Comparison of ENCODE assay signal across 10 mouse cellular contexts in the genomic region with DNA sequence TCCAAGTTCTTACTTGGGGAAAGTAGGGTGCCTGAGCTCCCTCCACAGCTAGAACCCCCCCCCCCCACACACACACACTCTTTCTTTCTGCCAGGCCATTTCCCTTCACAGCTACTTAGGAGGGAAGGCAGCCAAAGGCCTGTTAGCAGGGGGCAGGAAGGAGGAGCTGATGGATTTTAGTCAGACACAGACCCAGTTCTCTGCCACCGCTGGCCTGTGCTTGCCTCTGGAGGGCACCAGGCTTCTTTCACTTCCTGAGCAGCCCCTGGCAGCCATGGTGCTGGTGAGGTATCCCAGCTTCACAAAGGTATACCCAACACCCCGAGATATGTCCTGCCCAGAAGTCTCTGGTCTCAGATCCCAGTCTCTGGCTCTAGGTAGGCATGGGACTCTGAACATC. TPM values are rescaled to one million over a fixed set of nuclear protein-coding genes. Genes with fewer than 3 reads are reported as not detected.
DNase-seq lines count a peak whose midpoint lies in the region; ATAC-seq and TF ChIP-seq lines count a peak whose summit lies in the region.
"Had no signal": no experiment of that assay in that cellular context is flagged by ENCODE, and none has a peak within 500 bp of the region (broad histone marks: within the 10 kb centered on the region; RNA-seq: fewer than 3 reads in every experiment).

No protein-coding gene starts in this region.

- H3K4me1 ChIP-seq in cerebellum, adult 2 months (ENCODE audit: control insufficient read depth, insufficient read depth, low read length) = peaks cover 10% of the 10 kb centered on the region
- H3K4me1 ChIP-seq in hindbrain, postnatal 0 days (ENCODE audit: insufficient read depth, low read length) = peaks cover 4% of the 10 kb centered on the region; the same call in 1 of the 2 replicates
- H3K4me1 ChIP-seq in hindbrain, embryonic 12.5 days = 0 out of 2 replicates have a peak, but pooled peaks cover 4% of the 10 kb centered on the region
- H3K4me1 ChIP-seq in stomach, postnatal 0 days (replicated peaks; ENCODE audit: control insufficient read depth, insufficient read depth) = no peaks in the 10 kb centered on the region
- H3K4me1 ChIP-seq: liver, embryonic 15.5 days had no signal

- H3K27me3 ChIP-seq in cerebellum, adult 2 months (ENCODE audit: control insufficient read depth, insufficient read depth, low read length) = no peaks in the 10 kb centered on the region
- H3K27me3 ChIP-seq in hindbrain, postnatal 0 days (ENCODE audit: insufficient read depth, low read length) = no peaks in the 10 kb centered on the region
- H3K27me3 ChIP-seq in hindbrain, embryonic 12.5 days = 0 out of 2 replicates have a peak, but pooled peaks cover 4% of the 10 kb centered on the region
- no peaks in the 10 kb centered on the region for H3K27me3 ChIP-seq in stomach, postnatal 0 days (ENCODE audit: control insufficient read depth, insufficient read depth, low read length)
- H3K27me3 ChIP-seq: liver, embryonic 15.5 days had no signal

- no peak overlapping the region for H3K4me3 ChIP-seq in cerebellum, adult 2 months (replicated peaks; ENCODE audit: insufficient read depth, low read depth, low read length)
- no peak overlapping the region for H3K4me3 ChIP-seq in hindbrain, postnatal 0 days (ENCODE audit: low read length)
- H3K4me3 ChIP-seq in hindbrain, embryonic 12.5 days = no peak overlapping the region
- no peak overlapping the region for H3K4me3 ChIP-seq in stomach, postnatal 0 days (ENCODE audit: low read depth, low read length)
- H3K4me3 ChIP-seq: liver, embryonic 15.5 days had no signal

- no peak overlapping the region for H3K27ac ChIP-seq in cerebellum, adult 2 months (ENCODE audit: insufficient read depth, low read length)
- peak overlapping the region; percentile 16 for H3K27ac ChIP-seq in hindbrain, postnatal 0 days
- H3K27ac ChIP-seq in hindbrain, embryonic 12.5 days = no peak overlapping the region
- H3K27ac ChIP-seq in stomach, postnatal 0 days (replicated peaks) = no peak overlapping the region
- H3K27ac ChIP-seq: liver, embryonic 15.5 days had no signal

- H3K9ac ChIP-seq in hindbrain, postnatal 0 days (replicated peaks; ENCODE audit: low read length) = no peak overlapping the region
- no peak overlapping the region for H3K9ac ChIP-seq in hindbrain, embryonic 12.5 days
- 0 out of 2 replicates have a peak overlapping the region, but pooled peaks have one; percentile 27 for H3K9ac ChIP-seq in stomach, postnatal 0 days (ENCODE audit: low read length)
- H3K9ac ChIP-seq: liver, embryonic 15.5 days had no signal

- H3K36me3 ChIP-seq in hindbrain, postnatal 0 days (ENCODE audit: insufficient read depth, low read length) = no peaks in the 10 kb centered on the region
- H3K36me3 ChIP-seq in hindbrain, embryonic 12.5 days = no peaks in the 10 kb centered on the region
- no peaks in the 10 kb centered on the region for H3K36me3 ChIP-seq in stomach, postnatal 0 days (ENCODE audit: control insufficient read depth, insufficient read depth, low read length)
- H3K36me3 ChIP-seq: liver, embryonic 15.5 days had no signal

- peak; percentile 81 for ATAC-seq in hindbrain, postnatal 0 days
- ATAC-seq in hindbrain, embryonic 12.5 days (ENCODE audit: low FRiP score) = no peak
- no peak for ATAC-seq in stomach, postnatal 0 days (ENCODE audit: low FRiP score, low TSS enrichment)

- no peaks in the 10 kb centered on the region for H3K9me3 ChIP-seq in hindbrain, postnatal 0 days (ENCODE audit: low read length)
- no peaks in the 10 kb centered on the region for H3K9me3 ChIP-seq in hindbrain, embryonic 12.5 days (replicated peaks)
- H3K9me3 ChIP-seq in stomach, postnatal 0 days (ENCODE audit: control insufficient read depth, low read length) = no peaks in the 10 kb centered on the region
- H3K9me3 ChIP-seq: liver, embryonic 15.5 days had no signal

- no peak for TF ChIP-seq POLR2A in cerebellum, adult 2 months (IDR thresholded peaks at IDR 0.05; ENCODE audit: borderline replicate concordance, insufficient read depth, low read length)

- DNase-seq in cerebellum, adult 2 months = peak in 1 of 2 experiments; percentile 39
- DNase-seq in cerebellum, adult 8-10 months = no peak
- DNase-seq in hindbrain, postnatal 0 days (ENCODE audit: low spot score) = peak; percentile 69
- DNase-seq in right cerebral cortex, postnatal 4 days = peak; percentile 19
- DNase-seq in right cerebral cortex, postnatal 25 days = no peak
- DNase-seq in stomach, postnatal 0 days (ENCODE audit: low spot score) = no peak
- DNase-seq in B cell, adult 2 months = no peak

- no peak overlapping the region for H3K4me2 ChIP-seq in hindbrain, postnatal 0 days (ENCODE audit: low read depth, low read length)
- H3K4me2 ChIP-seq in hindbrain, embryonic 12.5 days (replicated peaks) = no peak overlapping the region
- H3K4me2 ChIP-seq in stomach, postnatal 0 days (replicated peaks; ENCODE audit: low read depth) = no peak overlapping the region
- H3K4me2 ChIP-seq: liver, embryonic 15.5 days had no signal

- peak; percentile 5; the same call in 1 of the 2 replicates for TF ChIP-seq CTCF in cerebellum, adult 2 months (IDR thresholded peaks at IDR 0.05; ENCODE audit: borderline replicate concordance, insufficient read depth, low read depth, low read length)
- TF ChIP-seq CTCF in hindbrain, postnatal 0 days (IDR thresholded peaks at IDR 0.05; ENCODE audit: low read depth) = peak; percentile 56
- TF ChIP-seq CTCF in stomach, postnatal 0 days (IDR thresholded peaks at IDR 0.05; ENCODE audit: low read depth) = peak; percentile 56

- 38% methylated on average over 2 of the region's 2 CpGs for WGBS in cerebellum, adult 2 months
- WGBS in hindbrain, postnatal 0 days = 18% methylated on average over 2 of the region's 2 CpGs
- WGBS in hindbrain, embryonic 12.5 days = 48% methylated on average over 2 of the region's 2 CpGs
- WGBS in stomach, postnatal 0 days = 46% methylated on average over 2 of the region's 2 CpGs

- no peak for TF ChIP-seq EP300 in stomach, postnatal 0 days (optimal IDR thresholded peaks at IDR 0.05)

RNA-seq across cellular contexts. Expression of gene Adamts2, which starts 22.4 kb away (rescaled TPM):
- polyA plus RNA-seq in cerebellum, adult 2 months (2012; rRNA removed) = 21.1 and 21.7 TPM in 2 replicates
- total RNA-seq in hindbrain, postnatal 0 days (2014; rRNA removed) = 15.1 and 17.1 TPM in 2 replicates
- polyA plus RNA-seq in hindbrain, postnatal 0 days (2015; fragmentation: Nextera tagmentation; extraction: Ambion mirVana) = 4.8 and 5.8 TPM in 2 replicates
- 7.1 and 9.0 TPM in 2 replicates for polyA plus RNA-seq in hindbrain, embryonic 12.5 days (2016; fragmentation: Nextera tagmentation; extraction: Ambion mirVana)
- polyA plus RNA-seq in stomach, postnatal 0 days (2015; fragmentation: Nextera tagmentation; extraction: Ambion mirVana) = 10.3 and 12.2 TPM in 2 replicates
- total RNA-seq: common myeloid progenitor, adult 5-6 weeks had no signal

Comparison
In these comparisons a context has a peak if more than half of its experiments do, and no peak if none do; other contexts are left out.
1. DNase-seq: peak in hindbrain, postnatal 0 days (single experiment) and right cerebral cortex, postnatal 4 days (single experiment); none in cerebellum, adult 8-10 months (single experiment), right cerebral cortex, postnatal 25 days (single experiment), stomach, postnatal 0 days (single experiment) and B cell, adult 2 months (0 of 2).
2. CTCF ChIP-seq: peak in every context shown above with its lines; median percentile 56 in hindbrain, postnatal 0 days; 56 in stomach, postnatal 0 days; 5 in cerebellum, adult 2 months.